Mouse (Mus musculus): ENCODE data around the gene Ninl. TPM values are rescaled to one million over a fixed set of nuclear protein-coding genes. Genes with fewer than 3 reads are reported as not detected.
A peak's percentile ranks its signal among the peaks of the same experiment; 100 is the strongest.

Ninl gene
- polyA plus RNA-seq, 1 experiment from 2014 or later: 9.7 TPM

DNA sequence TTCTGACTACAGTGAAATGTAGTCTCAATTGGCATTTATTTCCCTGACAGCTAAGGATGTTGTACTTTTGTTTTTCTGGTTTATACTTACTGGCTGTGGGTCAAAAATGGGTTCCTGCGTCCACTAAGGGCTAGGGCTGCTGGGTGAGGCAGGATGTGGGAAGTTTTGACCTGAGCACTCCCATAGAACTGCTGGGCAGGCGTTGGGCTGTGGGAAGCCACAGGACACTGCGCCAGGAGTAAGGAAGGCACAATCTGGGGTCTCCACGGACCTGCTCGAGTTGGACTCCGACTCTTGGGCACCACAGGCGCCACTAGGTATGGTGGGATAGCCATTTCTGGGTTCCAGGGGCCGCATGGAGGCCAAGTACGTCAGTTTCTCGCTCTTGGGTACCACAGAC, 18.0 kb downstream of the Ninl start:
- 87% methylated on average over 10 of the region's 10 CpGs for WGBS
- no peak overlapping the region for H3K9ac ChIP-seq (ENCODE audit: low read length)
- no peaks in the 10 kb centered on the region for H3K9me3 ChIP-seq (ENCODE audit: control insufficient read depth, low read length)
- ATAC-seq (ENCODE audit: low read depth): no peak
- no peak overlapping the region for H3K4me2 ChIP-seq (ENCODE audit: low read depth, low read length)
- no peaks in the 10 kb centered on the region for H3K36me3 ChIP-seq (ENCODE audit: control insufficient read depth, insufficient read depth, low read length)
- H3K4me3 ChIP-seq (ENCODE audit: low read length): no peak overlapping the region
- H3K27ac ChIP-seq (ENCODE audit: low read length): no peak overlapping the region
- no peaks in the 10 kb centered on the region for H3K27me3 ChIP-seq (ENCODE audit: control insufficient read depth, insufficient read depth, low read depth, low read length)
- H3K4me1 ChIP-seq (replicated peaks; ENCODE audit: control insufficient read depth, insufficient read depth, low read length): no peaks in the 10 kb centered on the region

GRCm38 (mm10) chr2:151015316-151015715, 23.9 kb downstream of the Ninl start:
- H3K4me1 ChIP-seq (replicated peaks; ENCODE audit: control insufficient read depth, insufficient read depth, low read length): no peaks in the 10 kb centered on the region
- WGBS: 68% methylated on average over 2 of the region's 2 CpGs
- H3K27ac ChIP-seq (ENCODE audit: low read length): no peak overlapping the region
- H3K4me3 ChIP-seq (ENCODE audit: low read length): no peak overlapping the region
- no peak overlapping the region for H3K4me2 ChIP-seq (ENCODE audit: low read depth, low read length)
- no peaks in the 10 kb centered on the region for H3K9me3 ChIP-seq (ENCODE audit: control insufficient read depth, low read length)
- H3K27me3 ChIP-seq (ENCODE audit: control insufficient read depth, insufficient read depth, low read depth, low read length): no peaks in the 10 kb centered on the region
- no peaks in the 10 kb centered on the region for H3K36me3 ChIP-seq (ENCODE audit: control insufficient read depth, insufficient read depth, low read length)
- ATAC-seq (ENCODE audit: low read depth): no peak
- no peak overlapping the region for H3K9ac ChIP-seq (ENCODE audit: low read length)

GRCm38 (mm10) chr2:151011273-151011672, 27.9 kb downstream of the Ninl start:
- H3K36me3 ChIP-seq (ENCODE audit: control insufficient read depth, insufficient read depth, low read length): no peaks in the 10 kb centered on the region
- H3K4me3 ChIP-seq (ENCODE audit: low read length): no peak overlapping the region
- WGBS: 53% methylated on average over 1 of the region's 1 CpGs
- no peak overlapping the region for H3K4me2 ChIP-seq (ENCODE audit: low read depth, low read length)
- no peaks in the 10 kb centered on the region for H3K27me3 ChIP-seq (ENCODE audit: control insufficient read depth, insufficient read depth, low read depth, low read length)
- ATAC-seq (ENCODE audit: low read depth): no peak
- H3K9me3 ChIP-seq (ENCODE audit: control insufficient read depth, low read length): no peaks in the 10 kb centered on the region
- no peak overlapping the region for H3K9ac ChIP-seq (ENCODE audit: low read length)
- H3K27ac ChIP-seq (ENCODE audit: low read length): no peak overlapping the region
- H3K4me1 ChIP-seq (replicated peaks; ENCODE audit: control insufficient read depth, insufficient read depth, low read length): peaks cover 16% of the 10 kb centered on the region; the same call in 1 of the 2 replicates

- Histone ChIP-seq H3K27me3 (ENCODE audit: control insufficient read depth, insufficient read depth, low read depth, low read length) (no peaks in the 10 kb centered on the region), H3K36me3 (ENCODE audit: control insufficient read depth, insufficient read depth, low read length) (no peaks in the 10 kb centered on the region), H3K9me3 (ENCODE audit: control insufficient read depth, low read length) (no peaks in the 10 kb centered on the region), H3K4me2 (ENCODE audit: low read depth, low read length) (peak overlapping the region; percentile 98), H3K4me1 (replicated peaks; ENCODE audit: control insufficient read depth, insufficient read depth, low read length) (peaks cover 16% of the 10 kb centered on the region; the same call in 1 of the 2 replicates), H3K9ac (ENCODE audit: low read length) (peak overlapping the region; percentile 92; the same call in 1 of the 2 replicates), H3K4me3 (ENCODE audit: low read length) (peak overlapping the region; percentile 82), H3K27ac (ENCODE audit: low read length) (no peak overlapping the region)
- peak; percentile 51 for ATAC-seq (ENCODE audit: low read depth)
- WGBS: 90% methylated on average over 1 of the region's 1 CpGs
These were observed 29.6 kb downstream of the Ninl start for GRCm38 (mm10) chr2:151009515-151010085.

DNA sequence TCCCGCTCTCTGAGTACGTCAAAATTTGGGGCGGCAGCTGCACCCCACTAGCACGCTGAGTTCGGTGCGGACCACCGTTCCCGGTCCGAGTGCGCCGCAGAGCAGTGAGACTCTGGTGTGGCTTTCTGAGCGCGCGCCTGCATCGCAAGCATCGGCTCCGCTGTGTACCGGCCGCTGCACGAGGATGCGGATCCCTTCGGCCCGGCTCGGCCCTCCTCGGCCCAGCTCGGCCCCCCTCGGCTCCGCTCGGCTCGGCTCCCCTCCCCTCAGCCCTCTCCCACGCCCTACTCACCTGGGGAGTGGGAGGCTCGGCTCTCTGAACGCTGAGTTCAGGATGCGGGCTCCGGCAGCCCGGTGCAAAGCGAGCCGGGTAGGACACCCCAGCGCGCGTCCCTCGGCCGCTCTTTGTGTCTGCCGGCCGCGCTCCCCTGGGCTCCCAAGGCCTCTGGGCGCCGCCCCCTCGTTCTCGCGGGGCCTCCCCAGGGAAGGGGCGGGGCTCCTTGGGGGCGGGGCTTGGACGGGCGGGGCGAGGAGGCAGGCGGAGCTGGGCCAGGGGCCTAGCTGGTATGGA, 30.2 kb downstream of the Ninl start:
- 0% methylated on average over 56 of the region's 57 CpGs for WGBS
- Histone ChIP-seq H3K9ac (ENCODE audit: low read length) (peak overlapping the region; percentile 92), H3K27ac (ENCODE audit: low read length) (peak overlapping the region; percentile 49), H3K4me3 (ENCODE audit: low read length) (peak overlapping the region; percentile 82), H3K9me3 (ENCODE audit: control insufficient read depth, low read length) (no peaks in the 10 kb centered on the region), H3K27me3 (ENCODE audit: control insufficient read depth, insufficient read depth, low read depth, low read length) (no peaks in the 10 kb centered on the region), H3K36me3 (ENCODE audit: control insufficient read depth, insufficient read depth, low read length) (no peaks in the 10 kb centered on the region), H3K4me2 (ENCODE audit: low read depth, low read length) (peak overlapping the region; percentile 98), H3K4me1 (replicated peaks; ENCODE audit: control insufficient read depth, insufficient read depth, low read length) (peaks cover 16% of the 10 kb centered on the region; the same call in 1 of the 2 replicates)
- ATAC-seq (ENCODE audit: low read depth): peak; percentile 97

- Histone ChIP-seq H3K27me3 (ENCODE audit: control insufficient read depth, insufficient read depth, low read depth, low read length) (no peaks in the 10 kb centered on the region), H3K36me3 (ENCODE audit: control insufficient read depth, insufficient read depth, low read length) (no peaks in the 10 kb centered on the region), H3K4me2 (ENCODE audit: low read depth, low read length) (peak overlapping the region; percentile 98), H3K9me3 (ENCODE audit: control insufficient read depth, low read length) (no peaks in the 10 kb centered on the region), H3K9ac (ENCODE audit: low read length) (peak overlapping the region; percentile 92), H3K27ac (ENCODE audit: low read length) (no peak overlapping the region), H3K4me1 (replicated peaks; ENCODE audit: control insufficient read depth, insufficient read depth, low read length) (peaks cover 16% of the 10 kb centered on the region; the same call in 1 of the 2 replicates), H3K4me3 (ENCODE audit: low read length) (peak overlapping the region; percentile 82)
- ATAC-seq (ENCODE audit: low read depth): peak; percentile 6; the same call in 1 of the 2 replicates
- 0% methylated on average over 21 of the region's 21 CpGs for WGBS
These were observed 30.7 kb downstream of the Ninl start for GRCm38 (mm10) chr2:151008517-151008932.

GRCm38 (mm10) chr2:151008006-151008405, 31.2 kb downstream of the Ninl start:
- ATAC-seq (ENCODE audit: low read depth): no peak
- 29% methylated on average over 6 of the region's 6 CpGs for WGBS

GRCm38 (mm10) chr2:151006281-151006945, 32.8 kb downstream of the Ninl start:
- no peak overlapping the region for H3K4me2 ChIP-seq (ENCODE audit: low read depth, low read length)
- no peak for ATAC-seq (ENCODE audit: low read depth)
- H3K4me1 ChIP-seq (replicated peaks; ENCODE audit: control insufficient read depth, insufficient read depth, low read length): peaks cover 16% of the 10 kb centered on the region; the same call in 1 of the 2 replicates
- 46% methylated on average over 5 of the region's 5 CpGs for WGBS
- H3K9me3 ChIP-seq (ENCODE audit: control insufficient read depth, low read length): no peaks in the 10 kb centered on the region
- H3K27ac ChIP-seq (ENCODE audit: low read length): no peak overlapping the region
- no peak overlapping the region for H3K4me3 ChIP-seq (ENCODE audit: low read length)
- no peaks in the 10 kb centered on the region for H3K36me3 ChIP-seq (ENCODE audit: control insufficient read depth, insufficient read depth, low read length)
- no peaks in the 10 kb centered on the region for H3K27me3 ChIP-seq (ENCODE audit: control insufficient read depth, insufficient read depth, low read depth, low read length)
- H3K9ac ChIP-seq (ENCODE audit: low read length): no peak overlapping the region

More at GRCm38 (mm10) chr2:151008006-151008405, 31.2 kb downstream of the Ninl start:
- H3K27ac ChIP-seq (ENCODE audit: low read length): no peak overlapping the region
- no peaks in the 10 kb centered on the region for H3K36me3 ChIP-seq (ENCODE audit: control insufficient read depth, insufficient read depth, low read length)
- H3K27me3 ChIP-seq (ENCODE audit: control insufficient read depth, insufficient read depth, low read depth, low read length): no peaks in the 10 kb centered on the region
- peak overlapping the region; percentile 98 for H3K4me2 ChIP-seq (ENCODE audit: low read depth, low read length)
- no peaks in the 10 kb centered on the region for H3K9me3 ChIP-seq (ENCODE audit: control insufficient read depth, low read length)
- H3K4me1 ChIP-seq (replicated peaks; ENCODE audit: control insufficient read depth, insufficient read depth, low read length): peaks cover 16% of the 10 kb centered on the region; the same call in 1 of the 2 replicates
- H3K4me3 ChIP-seq (ENCODE audit: low read length): peak overlapping the region; percentile 82
- H3K9ac ChIP-seq (ENCODE audit: low read length): peak overlapping the region; percentile 92

GRCm38 (mm10) chr2:151004390-151004789, 34.8 kb downstream of the Ninl start:
- H3K27ac ChIP-seq (ENCODE audit: low read length): no peak overlapping the region
- no peak overlapping the region for H3K9ac ChIP-seq (ENCODE audit: low read length)
- no peak for ATAC-seq (ENCODE audit: low read depth)
- peaks cover 14% of the 10 kb centered on the region; the same call in 1 of the 2 replicates for H3K4me1 ChIP-seq (replicated peaks; ENCODE audit: control insufficient read depth, insufficient read depth, low read length)
- 80% methylated on average over 10 of the region's 10 CpGs for WGBS
- no peak overlapping the region for H3K4me3 ChIP-seq (ENCODE audit: low read length)
- no peaks in the 10 kb centered on the region for H3K36me3 ChIP-seq (ENCODE audit: control insufficient read depth, insufficient read depth, low read length)
- H3K4me2 ChIP-seq (ENCODE audit: low read depth, low read length): no peak overlapping the region
- H3K9me3 ChIP-seq (ENCODE audit: control insufficient read depth, low read length): no peaks in the 10 kb centered on the region
- H3K27me3 ChIP-seq (ENCODE audit: control insufficient read depth, insufficient read depth, low read depth, low read length): no peaks in the 10 kb centered on the region

Measured in lung, embryonic 16.5 days (tissue).